Mouse (Mus musculus) MN1 (cell line): Measurements from ENCODE around the gene Abhd12.
"Not testable (repeated sequence)": the region's sequence is repeated elsewhere in the genome, so short reads cannot be mapped to it uniquely, and the experiment has no call there.

Experiments used
- DNase-seq: peaks from one replicate; pipeline ENCODE4 v3.0.0-alpha.2; 2016; ENCODE audit warnings: low spot score

The Abhd12 gene

DNA sequence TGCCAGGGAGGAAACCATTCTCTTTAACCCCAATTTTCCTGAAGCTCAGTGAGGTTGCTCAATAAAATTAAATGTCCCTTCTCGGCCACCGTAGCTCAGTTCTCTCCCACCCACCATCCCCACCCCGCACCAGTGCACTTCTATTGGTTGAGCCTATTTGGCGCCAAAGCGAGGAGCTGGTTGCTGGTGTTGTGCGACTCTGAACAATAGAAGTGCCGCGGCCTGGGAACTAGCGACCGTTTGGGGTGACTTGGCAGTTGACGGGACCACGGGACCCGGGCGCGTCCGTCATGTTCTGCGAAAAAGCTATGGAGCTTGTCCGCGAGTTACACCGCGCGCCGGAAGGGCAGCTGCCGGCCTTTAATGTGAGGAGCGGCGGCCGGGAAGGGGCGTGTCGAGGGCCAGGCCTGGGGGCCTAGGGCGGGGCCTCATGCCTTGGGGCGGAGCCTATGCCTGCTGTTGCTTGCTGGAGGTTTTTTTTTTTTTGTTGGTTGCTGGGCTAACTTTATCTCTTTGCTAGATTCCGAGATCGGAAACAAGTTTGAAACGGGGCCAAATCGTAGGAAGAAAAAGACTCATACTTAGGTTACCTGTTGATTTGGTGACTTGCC is 5.0 kb upstream of the Abhd12 start:
- DNase-seq, result peak; percentile 92

GRCm38 (mm10) chr2:150908881-150909280 is 4.3 kb upstream of the Abhd12 start:
- not testable (repeated sequence) for DNase-seq

- DNase-seq, result no peak
Measured at GRCm38 (mm10) chr2:150904936-150905450, 452 bp upstream of the Abhd12 start, which contains the start of gene Gins1. Gene Gins1, plus strand, starts transcription at chr2:150905400.

- no peak for DNase-seq
Measured at GRCm38 (mm10) chr2:150902347-150902746, 2.2 kb downstream of the Abhd12 start.

- DNase-seq, result no peak
Measured at GRCm38 (mm10) chr2:150900341-150900740, 4.2 kb downstream of the Abhd12 start.

- DNase-seq, result no peak
Measured at GRCm38 (mm10) chr2:150895691-150896252, 8.8 kb downstream of the Abhd12 start.

- no peak for DNase-seq
Measured at GRCm38 (mm10) chr2:150894617-150895267, 9.8 kb downstream of the Abhd12 start.

- no peak for DNase-seq
Measured at GRCm38 (mm10) chr2:150887370-150887769, 17.2 kb downstream of the Abhd12 start.

DNA sequence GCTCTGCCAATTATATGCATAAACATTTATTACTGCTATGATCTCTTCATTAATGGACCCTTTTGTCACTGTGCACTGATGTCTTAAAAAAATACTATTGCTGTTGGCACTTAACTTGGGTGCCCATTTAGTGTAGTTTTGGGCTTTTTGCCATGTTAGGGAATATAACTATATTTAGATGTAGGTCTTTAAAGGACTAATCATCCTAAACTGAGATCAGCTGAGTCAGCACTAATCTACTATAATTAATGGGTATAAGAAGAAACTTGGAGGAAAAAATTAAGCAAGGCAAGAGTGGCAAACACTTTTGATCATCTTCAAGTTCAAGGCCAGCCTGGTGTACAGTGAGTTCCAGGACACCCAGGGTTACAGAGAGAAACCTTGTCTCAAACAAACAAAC is 18.2 kb downstream of the Abhd12 start:
- DNase-seq, result no peak

DNA sequence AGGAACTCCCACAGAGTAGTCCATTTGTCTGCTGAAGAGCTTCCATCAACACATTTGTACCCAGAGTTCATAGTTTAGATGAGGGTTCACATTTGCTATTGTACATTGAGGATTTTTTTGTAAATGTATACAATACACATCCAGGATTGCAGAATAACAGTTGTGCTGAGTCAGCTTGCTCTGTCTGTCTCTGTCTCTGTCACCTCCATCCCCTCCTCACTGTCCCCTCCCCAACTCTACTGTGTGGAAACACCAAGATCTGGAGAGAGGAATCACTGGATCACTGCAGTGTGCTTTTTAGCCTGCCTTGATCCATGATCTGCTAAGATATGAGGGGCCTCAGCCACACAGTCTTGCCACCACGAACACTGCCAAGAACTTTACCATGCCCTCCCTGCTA is 18.7 kb downstream of the Abhd12 start:
- DNase-seq, result no peak

- no peak for DNase-seq
Measured at GRCm38 (mm10) chr2:150884779-150885110, 19.8 kb downstream of the Abhd12 start.

GRCm38 (mm10) chr2:150884075-150884778 is 20.3 kb downstream of the Abhd12 start:
- DNase-seq, result no peak

- no peak for DNase-seq
Measured at GRCm38 (mm10) chr2:150877561-150877960, 27.0 kb downstream of the Abhd12 start.

- no peak for DNase-seq
Measured at GRCm38 (mm10) chr2:150875226-150875625, 29.3 kb downstream of the Abhd12 start.

GRCm38 (mm10) chr2:150874508-150874907 is 30.0 kb downstream of the Abhd12 start:
- DNase-seq, result no peak

DNA sequence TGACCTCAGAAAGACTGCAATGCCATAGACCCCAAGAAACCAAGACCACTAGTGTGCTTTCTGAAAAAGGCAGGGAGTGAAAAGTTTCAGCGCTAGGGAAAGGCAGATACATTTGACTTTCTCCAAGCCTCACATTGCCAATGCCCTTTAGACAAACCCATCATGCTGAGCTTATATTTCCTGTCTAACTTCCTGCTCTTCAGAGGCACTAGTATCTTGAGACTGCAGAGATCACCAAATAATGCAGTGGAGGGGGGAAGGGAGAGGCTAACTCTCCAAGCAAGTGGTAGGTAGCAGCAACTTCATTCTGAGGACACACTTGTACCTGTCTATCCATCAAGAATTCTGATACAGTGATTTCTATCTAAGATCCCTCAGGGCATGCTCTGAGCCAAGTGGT is 35.1 kb downstream of the Abhd12 start:
- DNase-seq, result no peak

GRCm38 (mm10) chr2:150867021-150867420 is 37.5 kb downstream of the Abhd12 start:
- no peak for DNase-seq

DNA sequence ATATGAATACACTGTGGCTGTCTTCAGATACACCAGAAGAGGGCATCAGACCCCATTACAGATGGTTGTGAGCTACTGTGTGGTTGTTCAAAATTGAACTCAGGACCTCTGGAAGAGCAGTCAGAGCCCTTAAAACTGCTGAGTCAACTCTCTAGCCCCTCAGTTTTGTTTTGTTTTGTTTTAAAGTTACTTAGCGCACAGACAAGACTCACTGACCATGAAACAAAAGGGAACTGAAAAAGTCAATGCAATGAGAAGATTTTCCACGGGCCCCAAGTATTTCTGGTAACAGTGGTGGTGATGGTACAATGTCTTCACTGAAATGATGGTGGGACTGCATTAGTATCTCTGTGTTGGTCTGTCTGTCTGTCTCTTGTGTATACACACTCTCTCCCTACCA is 43.4 kb downstream of the Abhd12 start:
- no peak for DNase-seq

- no peak for DNase-seq
Measured at GRCm38 (mm10) chr2:150859709-150860470, 44.7 kb downstream of the Abhd12 start.

- no peak for DNase-seq
Measured at GRCm38 (mm10) chr2:150858724-150859487, 45.6 kb downstream of the Abhd12 start.

GRCm38 (mm10) chr2:150855186-150855585 is 49.4 kb downstream of the Abhd12 start:
- DNase-seq, result no peak
